Mouse (Mus musculus) limb, embryonic 15.5 days (tissue): Measurements from ENCODE around the gene Nek6. TPM values are rescaled to one million over a fixed set of nuclear protein-coding genes. Genes with fewer than 3 reads are reported as not detected.

Source experiments
- ATAC-seq: fragments of 200-750 bp; cut with Nextera tagmentation; 2 replicates; pipeline ENCODE4 v1.8.0; 2017; ENCODE audit warnings: low read depth, moderate TSS enrichment; ENCODE audit not compliant: insufficient number of reproducible peaks, low FRiP score, low TSS enrichment
- H3K27ac ChIP-seq: fragments of 300-500 bp; sonication (generic); 2 replicates; pipeline ENCODE4 v1.5.1; 2015; ENCODE audit warnings: moderate library complexity, mild to moderate bottlenecking, inconsistent platforms
- H3K27me3 ChIP-seq: fragments of 300-500 bp; sonication (generic); 2 replicates; pipeline ENCODE4 v1.6.1; 2015; ENCODE audit warnings: inconsistent platforms
- H3K36me3 ChIP-seq: fragments of 300-500 bp; sonication (generic); 2 replicates; pipeline ENCODE4 v1.6.1; 2015; ENCODE audit warnings: inconsistent platforms
- H3K4me1 ChIP-seq: fragments of 300-500 bp; sonication (generic); 2 replicates; pipeline ENCODE4 v1.6.1; 2015; ENCODE audit warnings: inconsistent platforms
- H3K4me2 ChIP-seq: fragments of 300-500 bp; sonication (generic); 2 replicates; pipeline ENCODE4 v1.6.1; 2015; ENCODE audit warnings: mild to moderate bottlenecking, inconsistent platforms
- H3K4me3 ChIP-seq: fragments of 300-500 bp; sonication (generic); 2 replicates; pipeline ENCODE4 v1.5.1; 2015; ENCODE audit warnings: mild to moderate bottlenecking, inconsistent platforms
- H3K9ac ChIP-seq: fragments of 300-500 bp; sonication (generic); 2 replicates; pipeline ENCODE4 v1.6.1; 2015; ENCODE audit warnings: inconsistent platforms
- H3K9me3 ChIP-seq: fragments of 300-500 bp; sonication (generic); 2 replicates; pipeline ENCODE4 v1.6.1; 2016; ENCODE audit warnings: inconsistent platforms
- whole genome bisulfite sequencing: fragments of 180-500 bp; shearing (Covaris S2); methylation state at CpG from one replicate; pipeline ENCODE4 v1.1.7; 2015; 5-methylcytosine and 5-hydroxymethylcytosine counted together
- polyA plus RNA-seq: library from polyadenylated mRNA; unstranded; fragments of >200 nt; fragmentation: Nextera tagmentation; extraction: Ambion mirVana; gene quantifications from 2 replicates; pipeline ENCODE4 v1.2.1, GENCODE M21; 2015

Gene Nek6
- polyA plus RNA-seq, 1 experiment from 2014 or later: 118 TPM

DNA sequence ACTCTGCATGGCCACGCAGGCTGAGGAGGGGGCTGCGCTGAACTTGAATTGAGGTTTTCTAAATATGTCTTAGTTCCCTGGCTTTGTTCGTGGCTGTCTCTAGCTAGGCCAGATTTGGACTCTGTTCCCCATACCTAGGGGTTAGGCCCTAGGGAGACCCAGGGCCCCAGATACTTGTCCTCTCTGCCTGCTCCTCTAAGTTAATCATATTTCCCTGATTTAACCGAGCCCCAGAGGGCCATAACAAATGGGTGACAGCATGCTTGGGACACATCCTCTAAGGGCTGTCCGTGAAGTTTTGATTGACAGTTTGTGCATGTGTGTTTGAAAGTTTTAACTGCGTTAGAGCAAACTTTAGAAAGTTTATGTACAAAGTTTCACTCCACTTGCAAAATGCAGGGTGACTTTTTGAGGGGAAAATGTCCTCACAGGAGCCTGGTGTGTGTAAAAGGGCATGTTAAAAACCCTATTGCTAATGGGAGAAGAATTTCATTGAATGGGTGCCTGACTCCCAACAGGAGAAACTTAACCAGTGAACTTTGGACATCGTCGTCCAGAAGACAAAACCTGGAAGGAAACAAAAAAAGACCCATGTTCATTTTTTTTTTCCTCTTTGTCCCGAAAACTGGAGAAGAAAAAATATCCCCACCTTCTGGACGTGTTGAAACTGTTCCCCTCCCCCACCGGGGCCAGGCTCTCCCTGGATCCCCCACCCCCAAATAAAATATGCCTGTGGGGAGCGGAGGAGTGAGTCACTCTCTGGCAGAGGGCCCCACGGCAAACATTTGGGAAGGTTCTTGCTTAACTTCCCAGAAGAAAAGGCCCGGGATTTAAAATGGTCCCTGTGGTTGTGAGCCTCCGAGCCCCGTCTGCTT lies 1.1 kb downstream of the Nek6 start:
- Histone ChIP-seq H3K27ac (peak overlapping the region; percentile 97), H3K4me3 (peak overlapping the region; percentile 85), H3K27me3 (no peaks in the 10 kb centered on the region), H3K9ac (peak overlapping the region; percentile 89), H3K9me3 (no peaks in the 10 kb centered on the region), H3K4me1 (peaks cover 51% of the 10 kb centered on the region), H3K36me3 (no peaks in the 10 kb centered on the region), H3K4me2 (peak overlapping the region; percentile 70)
- 2% methylated on average over 16 of the region's 16 CpGs for WGBS
- no peak for ATAC-seq

GRCm38 (mm10) chr2:38513183-38513529 lies 1.7 kb downstream of the Nek6 start:
- Histone ChIP-seq H3K4me1 (peaks cover 51% of the 10 kb centered on the region), H3K4me2 (peak overlapping the region; percentile 70), H3K27ac (peak overlapping the region; percentile 97), H3K4me3 (peak overlapping the region; percentile 85), H3K9ac (0 out of 2 replicates have a peak overlapping the region, but pooled peaks have one; percentile 15), H3K36me3 (no peaks in the 10 kb centered on the region), H3K9me3 (no peaks in the 10 kb centered on the region), H3K27me3 (no peaks in the 10 kb centered on the region)
- no peak for ATAC-seq
- 42% methylated on average over 2 of the region's 2 CpGs for WGBS

DNA sequence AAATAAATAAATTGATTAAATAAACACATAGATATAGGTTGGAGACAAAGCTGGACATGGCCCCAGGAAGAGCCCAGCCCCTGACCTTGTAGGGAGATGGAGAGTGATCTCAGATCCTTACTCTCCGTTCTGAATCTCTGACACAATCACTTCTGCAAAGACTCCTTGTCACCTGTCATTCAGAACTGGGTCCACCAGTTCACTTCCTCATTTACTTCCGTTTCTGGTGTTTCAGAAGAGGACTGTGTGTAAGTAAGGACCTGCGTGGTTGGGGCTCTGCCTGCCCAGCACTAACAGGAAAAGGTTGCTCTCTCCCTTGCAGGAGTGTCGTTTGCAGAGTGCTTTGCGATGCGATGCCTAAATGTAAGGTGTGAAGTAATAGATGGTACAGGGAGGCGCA lies 3.0 kb downstream of the Nek6 start:
- 50% methylated on average over 7 of the region's 7 CpGs for WGBS
- peaks cover 51% of the 10 kb centered on the region for H3K4me1 ChIP-seq
- H3K4me2 ChIP-seq: no peak overlapping the region

GRCm38 (mm10) chr2:38515446-38515845 lies 4.0 kb downstream of the Nek6 start:
- peak overlapping the region; percentile 71 for H3K27ac ChIP-seq
- peak overlapping the region; percentile 31 for H3K4me2 ChIP-seq
- H3K27me3 ChIP-seq: no peaks in the 10 kb centered on the region
- H3K9ac ChIP-seq: no peak overlapping the region
- ATAC-seq: peak; percentile 31
- no peaks in the 10 kb centered on the region for H3K36me3 ChIP-seq
- no peaks in the 10 kb centered on the region for H3K9me3 ChIP-seq
- WGBS: 15% methylated on average over 6 of the region's 6 CpGs
- H3K4me3 ChIP-seq: no peak overlapping the region
- peaks cover 51% of the 10 kb centered on the region for H3K4me1 ChIP-seq

More for the DNA sequence above, 3.0 kb downstream of the Nek6 start:
- no peak for ATAC-seq
- H3K4me3 ChIP-seq: no peak overlapping the region
- H3K9me3 ChIP-seq: no peaks in the 10 kb centered on the region
- peak overlapping the region; percentile 33; the same call in 1 of the 2 replicates for H3K27ac ChIP-seq
- no peak overlapping the region for H3K9ac ChIP-seq
- H3K36me3 ChIP-seq: no peaks in the 10 kb centered on the region
- H3K27me3 ChIP-seq: no peaks in the 10 kb centered on the region

GRCm38 (mm10) chr2:38516471-38516870 lies 5.0 kb downstream of the Nek6 start:
- H3K27ac ChIP-seq: peak overlapping the region; percentile 9; the same call in 1 of the 2 replicates
- no peak overlapping the region for H3K9ac ChIP-seq
- H3K4me2 ChIP-seq: no peak overlapping the region
- H3K27me3 ChIP-seq: no peaks in the 10 kb centered on the region
- no peaks in the 10 kb centered on the region for H3K9me3 ChIP-seq
- 53% methylated on average over 3 of the region's 3 CpGs for WGBS
- no peaks in the 10 kb centered on the region for H3K36me3 ChIP-seq
- no peak overlapping the region for H3K4me3 ChIP-seq
- H3K4me1 ChIP-seq: peaks cover 50% of the 10 kb centered on the region
- ATAC-seq: no peak

DNA sequence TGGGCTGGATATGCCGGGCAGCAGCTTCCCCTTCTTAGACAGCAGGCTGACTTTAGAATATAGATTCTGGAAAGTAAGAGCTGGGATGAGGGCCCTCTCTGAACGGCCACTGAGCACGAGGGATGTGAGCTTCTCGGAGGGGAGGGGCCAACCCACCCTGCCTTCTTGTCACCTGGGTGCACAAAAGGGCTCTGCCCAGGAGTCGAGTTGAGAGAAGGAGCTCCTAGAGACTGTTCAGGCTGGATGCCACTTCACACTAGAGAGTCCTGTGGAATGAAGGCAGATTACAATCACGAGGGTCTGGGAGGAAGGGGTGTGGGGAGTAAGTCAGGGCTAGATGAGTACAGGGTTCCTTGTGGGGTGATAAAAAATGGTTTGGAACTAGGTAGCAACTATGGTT lies 5.6 kb downstream of the Nek6 start:
- Histone ChIP-seq H3K4me1 (peaks cover 54% of the 10 kb centered on the region), H3K4me2 (no peak overlapping the region), H3K27ac (peak overlapping the region; percentile 9; the same call in 1 of the 2 replicates), H3K27me3 (no peaks in the 10 kb centered on the region), H3K9me3 (no peaks in the 10 kb centered on the region), H3K9ac (0 out of 2 replicates have a peak overlapping the region, but pooled peaks have one; percentile 11), H3K36me3 (no peaks in the 10 kb centered on the region), H3K4me3 (no peak overlapping the region)
- 52% methylated on average over 6 of the region's 6 CpGs for WGBS
- no peak for ATAC-seq

DNA sequence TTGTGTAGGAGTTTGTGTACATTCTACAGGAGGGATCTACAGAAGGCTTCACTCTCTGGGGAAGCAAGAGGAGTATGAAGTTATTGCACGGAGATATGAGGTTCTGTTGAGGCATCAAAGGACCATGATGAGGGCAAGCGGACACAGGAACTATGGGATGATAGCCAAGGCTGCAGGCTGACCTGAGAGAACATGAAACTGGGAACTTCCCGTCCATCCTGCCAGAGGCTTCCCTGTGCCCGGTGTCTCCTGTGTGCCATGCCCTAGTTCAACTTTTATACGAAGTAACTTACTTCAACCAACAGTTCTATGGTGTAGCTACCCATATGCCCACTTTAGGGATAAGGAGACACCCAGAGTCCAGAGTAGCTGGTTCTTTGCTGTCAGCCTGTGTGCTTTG lies 7.3 kb downstream of the Nek6 start:
- no peak overlapping the region for H3K4me2 ChIP-seq
- H3K27me3 ChIP-seq: no peaks in the 10 kb centered on the region
- ATAC-seq: no peak
- 89% methylated on average over 5 of the region's 5 CpGs for WGBS
- no peak overlapping the region for H3K27ac ChIP-seq
- H3K36me3 ChIP-seq: no peaks in the 10 kb centered on the region
- peaks cover 52% of the 10 kb centered on the region for H3K4me1 ChIP-seq
- H3K4me3 ChIP-seq: no peak overlapping the region
- no peaks in the 10 kb centered on the region for H3K9me3 ChIP-seq
- no peak overlapping the region for H3K9ac ChIP-seq

DNA sequence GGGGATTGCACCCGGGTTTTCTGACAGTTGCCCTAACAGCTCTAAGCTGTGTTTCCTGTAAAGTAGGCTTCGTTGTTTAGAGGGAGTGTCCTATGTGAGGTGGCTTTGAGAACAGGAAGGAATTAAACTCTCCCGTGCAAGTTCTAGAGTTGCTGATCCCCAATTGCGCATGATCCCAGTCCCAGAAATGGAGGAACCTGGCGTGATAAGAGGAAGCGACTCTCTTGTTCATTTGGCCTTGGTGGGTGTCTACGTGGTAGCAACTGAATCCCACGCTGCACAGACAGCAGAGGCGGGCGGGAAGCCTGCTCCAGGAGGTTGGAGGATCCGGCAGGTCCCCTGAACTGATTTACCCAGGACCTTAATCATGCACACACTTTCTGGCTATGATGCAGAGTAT lies 8.5 kb downstream of the Nek6 start:
- Histone ChIP-seq H3K9me3 (no peaks in the 10 kb centered on the region), H3K27ac (no peak overlapping the region), H3K36me3 (no peaks in the 10 kb centered on the region), H3K4me2 (no peak overlapping the region), H3K4me3 (no peak overlapping the region), H3K27me3 (no peaks in the 10 kb centered on the region), H3K4me1 (peaks cover 39% of the 10 kb centered on the region), H3K9ac (no peak overlapping the region)
- WGBS: 71% methylated on average over 11 of the region's 11 CpGs
- ATAC-seq: no peak

DNA sequence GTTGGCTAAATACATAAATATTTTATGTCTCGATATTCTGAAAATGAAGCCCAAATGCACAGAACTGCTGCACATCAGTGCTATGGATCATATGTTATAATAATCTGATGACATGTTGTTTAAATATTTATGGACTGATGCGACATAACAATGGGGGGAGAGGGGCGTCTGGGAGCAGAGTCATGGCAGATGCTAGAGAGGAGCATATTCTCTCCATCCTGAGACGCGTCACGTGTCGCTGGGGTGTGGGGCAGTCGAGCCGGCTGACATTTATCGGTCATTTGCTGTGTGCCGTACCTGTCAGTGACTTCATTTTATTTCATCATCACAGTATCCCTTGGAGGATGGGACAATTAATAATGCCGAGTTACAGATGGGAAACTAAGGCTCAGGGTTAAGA lies 10.2 kb downstream of the Nek6 start:
- ATAC-seq: no peak
- H3K4me3 ChIP-seq: no peak overlapping the region
- H3K9me3 ChIP-seq: no peaks in the 10 kb centered on the region
- H3K4me1 ChIP-seq: peaks cover 23% of the 10 kb centered on the region
- H3K36me3 ChIP-seq: no peaks in the 10 kb centered on the region
- H3K9ac ChIP-seq: no peak overlapping the region
- no peak overlapping the region for H3K27ac ChIP-seq
- WGBS: 85% methylated on average over 12 of the region's 12 CpGs
- H3K27me3 ChIP-seq: no peaks in the 10 kb centered on the region
- no peak overlapping the region for H3K4me2 ChIP-seq

- H3K9me3 ChIP-seq: no peaks in the 10 kb centered on the region
- no peak overlapping the region for H3K9ac ChIP-seq
- no peak overlapping the region for H3K27ac ChIP-seq
- no peaks in the 10 kb centered on the region for H3K36me3 ChIP-seq
- 47% methylated on average over 2 of the region's 2 CpGs for WGBS
- peaks cover 16% of the 10 kb centered on the region for H3K4me1 ChIP-seq
- no peak overlapping the region for H3K4me3 ChIP-seq
- no peak overlapping the region for H3K4me2 ChIP-seq
- H3K27me3 ChIP-seq: no peaks in the 10 kb centered on the region
- ATAC-seq: no peak
These were observed 10.9 kb downstream of the Nek6 start for GRCm38 (mm10) chr2:38522354-38522753.

DNA sequence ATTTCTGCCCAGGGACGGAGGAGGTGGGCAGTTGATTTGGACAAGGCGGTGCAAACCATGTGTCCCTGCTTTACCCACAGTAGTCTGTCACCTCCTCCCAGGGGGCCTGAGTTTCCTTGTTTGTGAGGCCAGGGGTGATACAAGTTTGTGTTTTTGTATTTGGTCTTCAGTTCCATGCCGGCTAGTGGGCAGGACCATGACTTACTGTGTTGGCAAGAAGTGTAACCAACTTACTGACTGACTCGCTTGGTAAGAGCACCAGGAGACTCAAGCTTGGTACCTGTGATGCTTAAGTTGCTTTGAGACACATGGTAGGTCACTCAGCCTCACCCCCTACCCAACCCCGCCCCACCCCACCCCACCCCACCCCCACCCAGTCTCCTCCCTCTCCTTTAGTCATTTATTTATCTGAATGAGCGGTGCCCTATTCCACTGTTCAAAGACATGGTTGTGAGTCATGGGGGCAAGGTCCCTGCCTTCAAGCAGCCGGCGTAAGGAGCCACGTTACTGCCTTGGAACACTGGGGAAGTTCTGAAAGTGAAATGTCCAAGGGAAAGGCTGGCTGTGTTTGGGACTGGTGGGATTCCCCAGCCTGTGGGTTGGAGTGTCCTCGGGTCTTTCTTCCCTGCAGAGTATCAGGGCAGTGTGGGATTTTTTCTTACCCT lies 12.5 kb downstream of the Nek6 start:
- ATAC-seq: no peak
- no peak overlapping the region for H3K4me3 ChIP-seq
- no peaks in the 10 kb centered on the region for H3K9me3 ChIP-seq
- H3K36me3 ChIP-seq: no peaks in the 10 kb centered on the region
- no peak overlapping the region for H3K9ac ChIP-seq
- H3K4me2 ChIP-seq: no peak overlapping the region
- 86% methylated on average over 10 of the region's 10 CpGs for WGBS
- H3K4me1 ChIP-seq: peaks cover 16% of the 10 kb centered on the region
- H3K27ac ChIP-seq: no peak overlapping the region
- no peaks in the 10 kb centered on the region for H3K27me3 ChIP-seq

- ATAC-seq: no peak
- WGBS: 80% methylated on average over 3 of the region's 3 CpGs
- no peaks in the 10 kb centered on the region for H3K27me3 ChIP-seq
- H3K4me2 ChIP-seq: no peak overlapping the region
- no peak overlapping the region for H3K27ac ChIP-seq
- H3K9ac ChIP-seq: no peak overlapping the region
- H3K4me1 ChIP-seq: peaks cover 25% of the 10 kb centered on the region
- no peak overlapping the region for H3K4me3 ChIP-seq
- no peaks in the 10 kb centered on the region for H3K36me3 ChIP-seq
- no peaks in the 10 kb centered on the region for H3K9me3 ChIP-seq
These were observed 13.6 kb downstream of the Nek6 start for GRCm38 (mm10) chr2:38525034-38525433.
